Mouse (Mus musculus): Measurements from ENCODE around the gene Dbf4. TPM values are rescaled to one million over a fixed set of nuclear protein-coding genes. Genes with fewer than 3 reads are reported as not detected.

The Dbf4 gene
- total and polyA plus RNA-seq, 3 experiments, result 53.9 to 71.4 TPM; not detected in 1

DNA sequence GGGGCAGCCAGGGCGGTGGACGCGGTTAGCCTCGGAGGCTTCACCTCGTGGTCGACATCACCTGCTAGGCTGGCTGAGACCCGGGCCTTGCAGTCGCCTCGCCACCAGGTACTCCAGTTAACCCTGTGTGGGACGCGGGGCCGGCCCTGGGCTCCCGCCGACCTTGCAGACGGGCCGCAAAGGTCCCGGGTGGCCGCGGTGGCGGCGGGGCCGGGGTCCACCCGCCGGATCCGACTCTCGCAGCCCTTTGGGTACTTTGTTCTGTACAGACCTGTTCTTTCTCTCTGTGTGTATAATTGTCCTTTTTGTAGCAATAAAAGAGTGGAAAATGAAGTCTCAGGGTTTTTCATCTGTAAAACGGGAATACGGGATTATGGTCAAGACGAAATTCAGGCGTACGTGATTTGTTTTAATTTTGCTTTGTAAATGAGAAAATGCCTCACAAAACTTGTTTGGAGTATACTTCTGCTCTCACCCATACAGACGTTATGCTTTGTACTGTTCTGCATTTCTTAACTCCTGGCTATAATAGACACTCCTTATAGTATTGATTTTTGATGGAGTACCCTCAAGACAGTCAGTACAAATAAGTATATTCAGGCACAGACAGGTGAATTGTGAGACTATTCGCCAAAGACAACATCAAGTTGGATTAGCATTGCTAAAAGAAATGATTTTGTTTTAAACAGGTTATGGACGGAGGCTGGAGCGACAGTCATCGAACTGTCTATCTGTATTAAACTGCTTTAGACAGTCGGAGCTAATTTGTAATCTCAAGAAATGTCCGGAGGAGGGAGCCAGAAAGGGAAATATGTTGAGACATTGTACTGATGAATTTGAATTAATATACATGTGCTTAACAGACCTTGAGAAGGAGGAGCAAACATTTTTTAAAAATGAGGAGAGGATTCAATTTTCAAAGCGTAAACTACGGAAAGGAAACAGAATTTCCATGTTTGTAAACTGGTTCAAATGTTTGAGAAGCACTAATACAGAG, 714 bp upstream of the Dbf4 start:
- peaks cover 6 to 19% of the 10 kb centered on the region in 2 experiments; a peak in 3 of 4 replicates for H3K4me1 ChIP-seq (ENCODE audit: control insufficient read depth in 1 of 2, insufficient read depth in 2 of 2, low read length in 2 of 2)
- peak overlapping the region; percentile 88 for H3K9ac ChIP-seq (ENCODE audit: control insufficient read depth, low read depth, low read length, poor library complexity, severe bottlenecking)
- H3K27ac ChIP-seq (ENCODE audit: control insufficient read depth, low read depth, low read length), result peak overlapping the region; percentile 82
- DNase-seq (ENCODE audit: low read depth, low spot score), result peak; percentile 78
- TF ChIP-seq GATA1 (IDR thresholded peaks at IDR 0.05; ENCODE audit: low read depth, low read length) (no peak), CHD1 (IDR thresholded peaks at IDR 0.05; ENCODE audit: low read depth, low read length) (peak; percentile 77; the same call in 1 of the 2 replicates), MXI1 (IDR thresholded peaks at IDR 0.05; ENCODE audit: low read depth, low read length) (peak; percentile 59), ZKSCAN1 (IDR thresholded peaks at IDR 0.05; ENCODE audit: low read depth, low read length) (no peak), TAL1 (IDR thresholded peaks at IDR 0.05; ENCODE audit: low read length) (no peak), MYC (IDR thresholded peaks at IDR 0.05; ENCODE audit: low read depth, low read length) (peak; percentile 92; the same call in 1 of the 2 replicates), TCF12 (IDR thresholded peaks at IDR 0.05; ENCODE audit: low read depth, low read length) (no peak), NRF1 (IDR thresholded peaks at IDR 0.05; ENCODE audit: insufficient read depth, low read depth, low read length, poor library complexity, severe bottlenecking) (no peak), MYB (IDR thresholded peaks at IDR 0.05; ENCODE audit: low read depth, low read length) (no peak), SIN3A (IDR thresholded peaks at IDR 0.05; ENCODE audit: low read length) (peak; percentile 72), MAX (IDR thresholded peaks at IDR 0.05; ENCODE audit: low read length) (peak; percentile 75), MAZ (IDR thresholded peaks at IDR 0.05; ENCODE audit: low read depth, low read length) (0 out of 2 replicates have a peak, but pooled peaks have one; percentile 13), MAFK (IDR thresholded peaks at IDR 0.05; ENCODE audit: borderline replicate concordance, low read depth, low read length) (no peak), RAD21 (IDR thresholded peaks at IDR 0.05; ENCODE audit: low read depth, low read length) (peak; percentile 11), USF1 (IDR thresholded peaks at IDR 0.05; ENCODE audit: low read depth, low read length) (no peak), TBP (IDR thresholded peaks at IDR 0.05; ENCODE audit: low read depth, low read length) (0 out of 2 replicates have a peak, but pooled peaks have one; percentile 20), E2F4 (IDR thresholded peaks at IDR 0.05; ENCODE audit: borderline replicate concordance, low read depth, low read length) (no peak), ETS1 (IDR thresholded peaks at IDR 0.05; ENCODE audit: low read depth, low read length) (peak; percentile 39; the same call in 1 of the 2 replicates), POLR2A (IDR thresholded peaks at IDR 0.05; ENCODE audit: control insufficient read depth in 1 of 2, insufficient read depth in 1 of 2, low read depth in 1 of 2, low read length in 2 of 2, poor library complexity in 1 of 2) (peak in 1 of 2 experiments; percentile 3; a peak in 1 of 4 replicates), HCFC1 (IDR thresholded peaks at IDR 0.05; ENCODE audit: low read depth, low read length) (no peak; the same call in 1 of the 2 replicates), RCOR1 (IDR thresholded peaks at IDR 0.05; ENCODE audit: low read depth, low read length) (no peak), SMC3 (IDR thresholded peaks at IDR 0.05; ENCODE audit: low read depth, low read length) (0 out of 2 replicates have a peak, but pooled peaks have one; percentile 22), ZC3H11A (IDR thresholded peaks at IDR 0.05; ENCODE audit: low read depth, low read length) (no peak), CTCF (IDR thresholded peaks at IDR 0.05 in 2 of 3, conservative IDR thresholded peaks at IDR 0.05 in 1 of 3; ENCODE audit: control insufficient read depth in 1 of 3, insufficient read depth in 1 of 3, low read depth in 2 of 3, low read length in 3 of 3, poor library complexity in 1 of 3, severe bottlenecking in 1 of 3) (peak in 1 of 3 experiments; percentile 46; a peak in 2 of 6 replicates), UBTF (IDR thresholded peaks at IDR 0.05; ENCODE audit: borderline replicate concordance, insufficient read depth, low read depth, low read length) (no peak), NELFE (IDR thresholded peaks at IDR 0.05; ENCODE audit: low read depth, low read length) (no peak), ZMIZ1 (IDR thresholded peaks at IDR 0.05; ENCODE audit: low read depth, low read length) (peak; percentile 87)
- peak overlapping the region; percentile 82 to 87 for H3K4me3 ChIP-seq (ENCODE audit: control insufficient read depth in 1 of 2, insufficient read depth in 1 of 2, low read depth in 2 of 2, low read length in 2 of 2)
- no peaks in the 10 kb centered on the region for H3K27me3 ChIP-seq (ENCODE audit: control insufficient read depth in 1 of 2, insufficient read depth in 2 of 2, low read length in 2 of 2)
- H3K79me2 ChIP-seq (ENCODE audit: control insufficient read depth, insufficient read depth, low read length, poor library complexity), result peaks cover 29% of the 10 kb centered on the region
- H3K9me3 ChIP-seq (replicated peaks; ENCODE audit: insufficient read depth, low read length), result no peaks in the 10 kb centered on the region
- H3K36me3 ChIP-seq (ENCODE audit: control insufficient read depth in 1 of 2, insufficient read depth in 2 of 2, low read length in 2 of 2), result peaks cover 13 to 33% of the 10 kb centered on the region in 2 experiments

Data from MEL (cell line).